Mouse (Mus musculus) left cerebral cortex, postnatal 10 days (tissue): ENCODE data around the gene Gpr18. TPM values are rescaled to one million over a fixed set of nuclear protein-coding genes. Genes with fewer than 3 reads are reported as not detected.

Experiments
- DNase-seq, 2 experiments: peaks; one replicate each; pipeline ENCODE4 v3.0.0; 2021 to 2022; ENCODE audit warnings: low spot score in 2 of 2, mixed read lengths in 1 of 2; ENCODE audit errors: extremely low spot score in 1 of 2
- intact Hi-C: fragments of 180-260 bp; cut with DNase I; formaldehyde crosslinking; loops from one replicate; pipeline ENCODE4 v1.15.1; 2025
- total RNA-seq, 2 experiments: library from RNA; stranded (reverse); gene quantifications; 2 replicates each; pipeline ENCODE4 v1.2.3; 2021

Gene Gpr18
- total RNA-seq, 2 experiments from 2014 or later = not detected

- intact Hi-C loops = loop anchor here (2.0 to 5.0 kb wide), 2 partner anchors 133 to 203 kb away; no protein-coding TSS in a partner anchor
- no peak for DNase-seq
Observed at GRCm38 (mm10) chr14:121929243-121929951, 13.8 kb upstream of the Gpr18 start.

- intact Hi-C loops = loop anchor here (2.0 to 5.0 kb wide), 2 partner anchors 134 to 204 kb away; no protein-coding TSS in a partner anchor
- peak; percentile 45 to 56 for DNase-seq
Observed at GRCm38 (mm10) chr14:121928375-121929137, 13.0 kb upstream of the Gpr18 start.

- no peak for DNase-seq
Observed at GRCm38 (mm10) chr14:121927451-121927850, 11.9 kb upstream of the Gpr18 start.

GRCm38 (mm10) chr14:121926901-121927300 is 11.3 kb upstream of the Gpr18 start:
- DNase-seq = no peak
- intact Hi-C loops = loop anchor here (5.0 kb wide), 1 partner anchor 205 kb away; no protein-coding TSS in a partner anchor

More at GRCm38 (mm10) chr14:121927451-121927850, 11.9 kb upstream of the Gpr18 start:
- intact Hi-C loops = loop anchor here (5.0 kb wide), 1 partner anchor 205 kb away; no protein-coding TSS in a partner anchor

GRCm38 (mm10) chr14:121924876-121925275 is 9.3 kb upstream of the Gpr18 start:
- no peak for DNase-seq
- intact Hi-C loops = loop anchor here (5.0 kb wide), 2 partner anchors 58 to 207 kb away; no protein-coding TSS in a partner anchor

GRCm38 (mm10) chr14:121922731-121923130 is 7.2 kb upstream of the Gpr18 start:
- intact Hi-C loops = loop anchor here (5.0 kb wide), 1 partner anchor 55 kb away; no protein-coding TSS in a partner anchor
- DNase-seq = no peak

GRCm38 (mm10) chr14:121922016-121922415 is 6.4 kb upstream of the Gpr18 start:
- intact Hi-C loops = loop anchor here (5.0 kb wide), 1 partner anchor 55 kb away; no protein-coding TSS in a partner anchor

GRCm38 (mm10) chr14:121920511-121921124 is 5.0 kb upstream of the Gpr18 start:
- intact Hi-C loops = loop anchor here (5.0 kb wide), 1 partner anchor 53 kb away; no protein-coding TSS in a partner anchor
- DNase-seq = peak in 1 of 2 experiments; percentile 55

More at GRCm38 (mm10) chr14:121922016-121922415, 6.4 kb upstream of the Gpr18 start:
- no peak for DNase-seq

- intact Hi-C loops = loop anchor here (5.0 kb wide), 1 partner anchor 52 kb away; no protein-coding TSS in a partner anchor
- no peak for DNase-seq
Observed at GRCm38 (mm10) chr14:121919752-121920151, 4.2 kb upstream of the Gpr18 start.

- intact Hi-C loops = no loop called here
- DNase-seq = no peak
Observed at GRCm38 (mm10) chr14:121918266-121918665, 2.7 kb upstream of the Gpr18 start.

- intact Hi-C loops = no loop called here
Observed at GRCm38 (mm10) chr14:121916311-121917094, 922 bp upstream of the Gpr18 start.

GRCm38 (mm10) chr14:121915143-121915542 is 438 bp downstream of the Gpr18 start:
- no peak for DNase-seq
- intact Hi-C loops = no loop called here

More at GRCm38 (mm10) chr14:121916311-121917094, 922 bp upstream of the Gpr18 start:
- no peak for DNase-seq

- no peak for DNase-seq
- intact Hi-C loops = no loop called here
Observed at GRCm38 (mm10) chr14:121912501-121912900, 3.1 kb downstream of the Gpr18 start.

GRCm38 (mm10) chr14:121909868-121910267 is 5.7 kb downstream of the Gpr18 start:
- DNase-seq = no peak
- intact Hi-C loops = no loop called here

GRCm38 (mm10) chr14:121906992-121907681 is 8.4 kb downstream of the Gpr18 start:
- DNase-seq = no peak
- intact Hi-C loops = no loop called here

GRCm38 (mm10) chr14:121906341-121906991 is 9.1 kb downstream of the Gpr18 start:
- intact Hi-C loops = no loop called here
- DNase-seq = no peak

- intact Hi-C loops = no loop called here
- DNase-seq = no peak
Observed at GRCm38 (mm10) chr14:121904754-121905153, 10.8 kb downstream of the Gpr18 start.
